In genomic region chr13:119722447-119722846, GRCm38 (mm10) we compare ENCODE assay signal across 13 mouse cellular contexts.
"Had no signal": no experiment of that assay in that cellular context is flagged by ENCODE, and none has a peak within 500 bp of the region (broad histone marks: within the 10 kb centered on the region; RNA-seq: fewer than 3 reads in every experiment).

No protein-coding gene starts in this region.

- DNase-seq: kidney, adult 8-10 months; kidney, postnatal 14 days; kidney, postnatal 4 days; layer of hippocampus, adult 9-11 months; liver; lung, adult 18-20 months; lung, postnatal 10 days; lung, postnatal 36 days; retina, postnatal 1 day; thymus, postnatal 25 days had no signal

- ATAC-seq: liver, embryonic 12.5 days; midbrain, embryonic 13.5 days; midbrain, embryonic 16.5 days had no signal
